Comparison of ENCODE assay signal across 21 mouse cellular contexts in the genomic region with DNA sequence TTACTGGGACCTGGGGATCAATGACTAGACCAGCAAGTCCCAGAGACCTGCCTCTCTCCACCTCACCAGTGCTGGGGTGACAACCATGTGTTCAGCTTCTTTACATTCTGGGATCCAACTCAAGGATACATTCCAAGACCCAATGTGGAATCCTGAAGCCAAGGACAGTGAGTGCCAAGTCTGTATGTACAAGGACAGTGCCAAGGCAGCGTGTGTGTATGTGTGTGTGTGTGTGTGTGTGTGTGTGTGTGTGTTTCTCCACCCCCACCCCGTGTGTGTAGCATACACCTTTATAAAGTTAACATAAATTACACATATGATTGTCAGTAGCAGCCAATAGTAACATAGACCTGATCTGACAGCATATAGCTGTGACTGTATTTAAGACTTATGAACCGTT. TPM values are rescaled to one million over a fixed set of nuclear protein-coding genes. Genes with fewer than 3 reads are reported as not detected.
A peak's percentile ranks its signal among the peaks of the same experiment; 100 is the strongest.
DNase-seq lines count a peak whose midpoint lies in the region; ATAC-seq and TF ChIP-seq lines count a peak whose summit lies in the region.
"Had no signal": no experiment of that assay in that cellular context is flagged by ENCODE, and none has a peak within 500 bp of the region (broad histone marks: within the 10 kb centered on the region; RNA-seq: fewer than 3 reads in every experiment).

No protein-coding gene starts in this region.

- H3K4me1 ChIP-seq in forebrain, embryonic 15.5 days: 0 out of 2 replicates have a peak, but pooled peaks cover 2% of the 10 kb centered on the region
- H3K4me1 ChIP-seq in forebrain, embryonic 10.5 days: no peaks in the 10 kb centered on the region
- peaks cover 54% of the 10 kb centered on the region for H3K4me1 ChIP-seq in heart, embryonic 12.5 days (replicated peaks)
- H3K4me1 ChIP-seq in heart, embryonic 16.5 days (ENCODE audit: control insufficient read depth, insufficient read depth, low read length): peaks cover 44% of the 10 kb centered on the region
- no peaks in the 10 kb centered on the region for H3K4me1 ChIP-seq in forebrain, postnatal 0 days (ENCODE audit: insufficient read depth)
- H3K4me1 ChIP-seq: hindbrain, embryonic 13.5 days had no signal

- H3K9ac ChIP-seq in forebrain, embryonic 15.5 days (replicated peaks): no peak overlapping the region
- H3K9ac ChIP-seq in heart, embryonic 12.5 days: no peak overlapping the region
- 0 out of 2 replicates have a peak overlapping the region, but pooled peaks have one; percentile 25 for H3K9ac ChIP-seq in heart, embryonic 16.5 days (ENCODE audit: low read length)
- no peak overlapping the region for H3K9ac ChIP-seq in forebrain, postnatal 0 days
- H3K9ac ChIP-seq: embryonic facial prominence, embryonic 12.5 days; hindbrain, embryonic 13.5 days had no signal

- no peak overlapping the region for H3K27ac ChIP-seq in forebrain, embryonic 15.5 days (replicated peaks)
- no peak overlapping the region for H3K27ac ChIP-seq in forebrain, embryonic 10.5 days
- peak overlapping the region; percentile 63 for H3K27ac ChIP-seq in heart, embryonic 12.5 days (ENCODE audit: poor library complexity, severe bottlenecking)
- peak overlapping the region; percentile 94 for H3K27ac ChIP-seq in heart, embryonic 16.5 days (ENCODE audit: low read length)
- no peak overlapping the region for H3K27ac ChIP-seq in forebrain, postnatal 0 days (ENCODE audit: low read depth, low read length)
- H3K27ac ChIP-seq: embryonic facial prominence, embryonic 12.5 days; hindbrain, embryonic 13.5 days; hindbrain, postnatal 0 days; kidney, postnatal 0 days had no signal

- 83% methylated on average over 3 of the region's 3 CpGs for WGBS in forebrain, embryonic 15.5 days
- WGBS in forebrain, embryonic 10.5 days: 96% methylated on average over 3 of the region's 3 CpGs
- 79% methylated on average over 3 of the region's 3 CpGs for WGBS in heart, embryonic 12.5 days
- 85% methylated on average over 3 of the region's 3 CpGs for WGBS in heart, embryonic 16.5 days
- WGBS in forebrain, postnatal 0 days: 81% methylated on average over 3 of the region's 3 CpGs

- TF ChIP-seq CTCF in forebrain, postnatal 0 days (IDR thresholded peaks at IDR 0.05; ENCODE audit: low read depth): no peak

- DNase-seq in forebrain, embryonic 10.5 days (ENCODE audit: extremely low spot score, low spot score): no peak
- no peak for DNase-seq in heart, postnatal 4 days
- DNase-seq in heart, adult 18-20 months: no peak
- DNase-seq in forebrain, postnatal 0 days: peak; percentile 20
- DNase-seq: cerebellum, adult 11-12 months; cerebellum, adult 9-10 months; cerebellum, postnatal 25 days; gastrocnemius, postnatal 14 days; kidney, adult 11 months; kidney, adult 9 months had no signal

- no peak overlapping the region for H3K4me2 ChIP-seq in forebrain, embryonic 15.5 days (replicated peaks)
- H3K4me2 ChIP-seq in heart, embryonic 12.5 days: no peak overlapping the region
- H3K4me2 ChIP-seq in heart, embryonic 16.5 days (ENCODE audit: low read depth, low read length): peak overlapping the region; percentile 21; the same call in 1 of the 2 replicates
- H3K4me2 ChIP-seq in forebrain, postnatal 0 days (ENCODE audit: low read depth): no peak overlapping the region
- H3K4me2 ChIP-seq: embryonic facial prominence, embryonic 12.5 days; hindbrain, embryonic 13.5 days had no signal

- ATAC-seq in forebrain, embryonic 15.5 days (replicated peaks): peak; percentile 69; the same call in 1 of the 2 replicates
- no peak for ATAC-seq in heart, embryonic 12.5 days (ENCODE audit: insufficient number of reproducible peaks, low FRiP score)
- no peak for ATAC-seq in heart, embryonic 16.5 days (replicated peaks; ENCODE audit: extremely low read depth, insufficient read depth, low FRiP score)
- peak; percentile 40; the same call in 1 of the 2 replicates for ATAC-seq in forebrain, postnatal 0 days
- ATAC-seq: activated CD4-positive, CD25-positive, alpha-beta regulatory T cell, adult 4 months had no signal

- H3K27me3 ChIP-seq in forebrain, embryonic 15.5 days: no peaks in the 10 kb centered on the region
- no peaks in the 10 kb centered on the region for H3K27me3 ChIP-seq in forebrain, embryonic 10.5 days (ENCODE audit: poor library complexity, severe bottlenecking)
- H3K27me3 ChIP-seq in heart, embryonic 12.5 days (replicated peaks): no peaks in the 10 kb centered on the region
- no peaks in the 10 kb centered on the region for H3K27me3 ChIP-seq in heart, embryonic 16.5 days (ENCODE audit: control insufficient read depth, insufficient read depth, low read length)
- H3K27me3 ChIP-seq in forebrain, postnatal 0 days (ENCODE audit: insufficient read depth, low read length): no peaks in the 10 kb centered on the region
- H3K27me3 ChIP-seq: CH12.LX; embryonic facial prominence, embryonic 12.5 days; hindbrain, embryonic 13.5 days; Patski had no signal

- peaks cover 30% of the 10 kb centered on the region for H3K36me3 ChIP-seq in forebrain, embryonic 15.5 days
- peaks cover 74% of the 10 kb centered on the region for H3K36me3 ChIP-seq in forebrain, embryonic 10.5 days (replicated peaks)
- H3K36me3 ChIP-seq in heart, embryonic 12.5 days: peaks cover 50% of the 10 kb centered on the region
- H3K36me3 ChIP-seq in heart, embryonic 16.5 days (ENCODE audit: control insufficient read depth, insufficient read depth): peaks cover 30% of the 10 kb centered on the region
- H3K36me3 ChIP-seq in forebrain, postnatal 0 days (ENCODE audit: insufficient read depth): peaks cover 37% of the 10 kb centered on the region

- H3K9me3 ChIP-seq in forebrain, embryonic 15.5 days: no peaks in the 10 kb centered on the region
- H3K9me3 ChIP-seq in forebrain, embryonic 10.5 days: no peaks in the 10 kb centered on the region
- no peaks in the 10 kb centered on the region for H3K9me3 ChIP-seq in heart, embryonic 12.5 days (replicated peaks)
- H3K9me3 ChIP-seq in heart, embryonic 16.5 days (replicated peaks; ENCODE audit: control insufficient read depth, low read length): no peaks in the 10 kb centered on the region
- no peaks in the 10 kb centered on the region for H3K9me3 ChIP-seq in forebrain, postnatal 0 days (ENCODE audit: low read length)
- H3K9me3 ChIP-seq: embryonic facial prominence, embryonic 12.5 days; hindbrain, embryonic 13.5 days had no signal

- H3K4me3 ChIP-seq in forebrain, embryonic 15.5 days: no peak overlapping the region
- no peak overlapping the region for H3K4me3 ChIP-seq in forebrain, embryonic 10.5 days
- no peak overlapping the region for H3K4me3 ChIP-seq in heart, embryonic 12.5 days
- no peak overlapping the region for H3K4me3 ChIP-seq in heart, embryonic 16.5 days (ENCODE audit: low read length)
- H3K4me3 ChIP-seq in forebrain, postnatal 0 days (ENCODE audit: low read depth, low read length): no peak overlapping the region
- H3K4me3 ChIP-seq: embryonic facial prominence, embryonic 12.5 days; hindbrain, embryonic 13.5 days had no signal

RNA-seq across cellular contexts. Expression of a gene that starts 49.0 kb away (rescaled TPM):
- polyA plus RNA-seq in forebrain, embryonic 15.5 days (2015; fragmentation: Nextera tagmentation; extraction: Ambion mirVana): 9.4 and 9.6 TPM in 2 replicates
- polyA plus RNA-seq in forebrain, embryonic 10.5 days (2016; fragmentation: Nextera tagmentation; extraction: Ambion mirVana): 15.7 and 17.3 TPM in 2 replicates
- 20.5 and 20.6 TPM in 2 replicates for polyA plus RNA-seq in heart, embryonic 12.5 days (2016; fragmentation: Nextera tagmentation; extraction: Ambion mirVana)
- 10 to 100 TPM; 60.5 TPM for total RNA-seq in heart, postnatal 4 days (2021)
- 17.8 and 19.1 TPM in 2 replicates for polyA plus RNA-seq in heart, embryonic 16.5 days (2015; fragmentation: Nextera tagmentation; extraction: Ambion mirVana)
- 10 to 100 TPM; 57.6 to 60.4 TPM for total RNA-seq in heart, adult 18-20 months (2021)
- 21.8 and 31.4 TPM in 2 replicates for total RNA-seq in forebrain, postnatal 0 days (2014; rRNA removed)
- polyA plus RNA-seq in forebrain, postnatal 0 days (2015; fragmentation: Nextera tagmentation; extraction: Ambion mirVana): 3.1 and 5.2 TPM in 2 replicates
- total RNA-seq: hematopoietic stem cell, adult 5-6 weeks had no signal

Comparison
In these comparisons a context has a peak if more than half of its experiments do, and no peak if none do; other contexts are left out.
1. ATAC-seq: peak in forebrain, embryonic 15.5 days (single experiment) and forebrain, postnatal 0 days (single experiment); none in heart, embryonic 12.5 days (single experiment) and heart, embryonic 16.5 days (single experiment).
2. H3K27ac ChIP-seq: peak in heart, embryonic 12.5 days (single experiment) and heart, embryonic 16.5 days (single experiment); none in forebrain, embryonic 15.5 days (single experiment), forebrain, embryonic 10.5 days (single experiment) and forebrain, postnatal 0 days (single experiment).